Mouse (Mus musculus) ES-Bruce4 (cell line): ENCODE measurements around the gene Ncor2.

ENCODE experiments used
- CTCF ChIP-seq: IDR thresholded peaks from one replicate; pipeline ENCODE4 v1.8.1; 2011; ENCODE audit warnings: low read depth, low read length
- EP300 ChIP-seq: IDR thresholded peaks from 2 replicates; pipeline ENCODE4 v1.6.1; 2011; ENCODE audit warnings: low read depth, low read length; ENCODE audit not compliant: insufficient read depth
- POLR2A ChIP-seq: IDR thresholded peaks from one replicate; pipeline ENCODE4 v1.8.1; 2011; ENCODE audit warnings: low read length; ENCODE audit not compliant: insufficient read depth

DNA sequence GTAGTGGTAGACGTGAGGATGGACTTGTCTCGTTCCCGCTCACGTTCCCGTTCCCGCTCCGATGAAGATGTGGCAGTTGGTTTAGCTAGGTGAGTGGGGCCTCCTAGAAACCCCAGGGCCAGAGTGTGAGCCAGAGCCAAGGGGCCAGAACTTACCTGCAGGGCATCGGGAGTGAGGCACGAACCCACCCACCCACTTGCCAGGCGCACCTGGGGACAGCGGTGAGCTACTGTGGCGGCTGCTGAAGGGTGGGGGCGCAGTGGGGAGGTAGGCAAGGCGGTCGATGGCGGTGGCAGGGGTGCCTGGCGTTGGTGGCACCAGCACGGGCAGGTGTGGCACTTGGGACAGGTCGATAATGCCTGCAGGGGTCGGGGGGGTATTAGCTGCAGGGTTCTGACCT lies 150.1 kb downstream of the Ncor2 start:
- TF ChIP-seq CTCF (no peak), POLR2A (no peak), EP300 (no peak)
